Mouse (Mus musculus) forebrain, embryonic 16.5 days (tissue): ENCODE results near the gene Lrrc20. TPM values are rescaled to one million over a fixed set of nuclear protein-coding genes. Genes with fewer than 3 reads are reported as not detected.
"Not testable (repeated sequence)": the region's sequence is repeated elsewhere in the genome, so short reads cannot be mapped to it uniquely, and the experiment has no call there.

Source experiments
- ATAC-seq: fragments of 200-750 bp; cut with Nextera tagmentation; 2 replicates; pipeline ENCODE4 v1.8.0; 2017; ENCODE audit warnings: mild to moderate bottlenecking, moderate library complexity
- H3K27ac ChIP-seq: fragments of 300-500 bp; sonication (generic); 2 replicates; pipeline ENCODE4 v1.5.1; 2014; ENCODE audit warnings: low read length, control low read depth
- H3K27me3 ChIP-seq: fragments of 300-500 bp; sonication (generic); replicated peaks from 2 replicates; pipeline ENCODE4 v1.6.1; 2014; ENCODE audit warnings: low read length; ENCODE audit not compliant: control insufficient read depth, insufficient read depth
- H3K36me3 ChIP-seq: fragments of 300-500 bp; sonication (generic); 2 replicates; pipeline ENCODE4 v1.6.1; 2014; ENCODE audit not compliant: control insufficient read depth, insufficient read depth
- H3K4me1 ChIP-seq: fragments of 300-500 bp; sonication (generic); replicated peaks from 2 replicates; pipeline ENCODE4 v1.6.1; 2014; ENCODE audit warnings: low read length; ENCODE audit not compliant: control insufficient read depth, insufficient read depth
- H3K4me2 ChIP-seq: fragments of 300-500 bp; sonication (generic); 2 replicates; pipeline ENCODE4 v1.6.1; 2014; ENCODE audit warnings: mild to moderate bottlenecking, low read length, control low read depth
- H3K4me3 ChIP-seq: fragments of 300-500 bp; sonication (generic); replicated peaks from 2 replicates; pipeline ENCODE4 v1.5.1; 2014; ENCODE audit warnings: mild to moderate bottlenecking, low read length, control low read depth
- H3K9ac ChIP-seq: fragments of 300-500 bp; sonication (generic); replicated peaks from 2 replicates; pipeline ENCODE4 v1.6.1; 2014; ENCODE audit warnings: low read depth, low read length, control low read depth
- H3K9me3 ChIP-seq: fragments of 300-500 bp; sonication (generic); 2 replicates; pipeline ENCODE4 v1.6.1; 2016; ENCODE audit warnings: low read length; ENCODE audit not compliant: control insufficient read depth
- WGBS: fragments of 180-500 bp; shearing (Covaris S2); extraction: QIAGEN DNeasy Blood & Tissue Kit; methylation state at CpG from one replicate; pipeline ENCODE4 v1.1.7; 2014; 5-methylcytosine and 5-hydroxymethylcytosine counted together
- polyA plus RNA-seq: library from polyadenylated mRNA; unstranded; fragments of >200 nt; fragmentation: Nextera tagmentation; extraction: Ambion mirVana; gene quantifications from 2 replicates; pipeline ENCODE4 v1.2.1, GENCODE M21; 2015

Lrrc20 gene
- polyA plus RNA-seq, 1 experiment from 2014 or later, result 25.7 TPM

DNA sequence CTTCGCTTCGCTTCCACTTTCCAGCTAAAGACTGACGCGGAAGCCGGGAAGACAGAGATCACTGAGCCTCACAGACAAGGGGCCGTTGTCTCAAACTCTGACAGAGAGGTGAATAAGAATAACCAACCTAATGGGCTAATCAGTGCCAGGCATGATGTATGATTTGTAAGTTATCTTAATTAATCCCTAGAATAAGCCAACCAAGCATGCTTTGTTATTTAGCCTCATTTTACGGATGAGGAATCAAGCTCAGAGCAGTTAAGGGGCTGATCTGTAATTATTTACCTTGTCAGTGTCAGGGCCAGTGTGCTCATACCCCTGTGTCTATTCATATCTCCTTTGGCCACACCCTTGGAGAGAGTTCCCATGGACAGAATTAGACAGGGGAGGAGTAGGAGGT lies 138.7 kb downstream of the Lrrc20 start:
- H3K4me3 ChIP-seq, result no peak overlapping the region
- H3K27me3 ChIP-seq, result no peaks in the 10 kb centered on the region
- WGBS, result 50% methylated on average over 7 of the region's 7 CpGs
- H3K27ac ChIP-seq, result no peak overlapping the region
- H3K9me3 ChIP-seq, result no peaks in the 10 kb centered on the region
- H3K9ac ChIP-seq, result no peak overlapping the region
- no peak overlapping the region for H3K4me2 ChIP-seq
- H3K36me3 ChIP-seq, result no peaks in the 10 kb centered on the region
- no peaks in the 10 kb centered on the region for H3K4me1 ChIP-seq
- no peak for ATAC-seq

DNA sequence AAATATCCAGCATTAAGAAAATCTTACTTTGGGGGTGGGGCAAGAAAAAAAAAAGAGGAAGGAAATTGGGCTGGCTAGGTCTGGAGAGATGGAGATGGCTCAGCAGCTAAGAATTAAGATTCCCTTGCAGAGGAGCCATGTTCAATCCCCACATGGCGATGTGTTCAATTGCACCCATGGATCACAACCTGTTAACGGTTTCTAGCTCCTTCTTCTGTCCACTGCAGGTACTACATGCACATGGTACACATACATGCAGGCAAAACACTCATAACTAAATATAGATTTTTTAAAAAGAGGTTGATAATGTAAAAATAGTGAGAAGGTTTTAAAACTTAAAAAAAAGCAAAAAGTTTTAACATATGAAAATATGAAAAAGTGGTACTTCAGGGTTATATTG lies 142.9 kb downstream of the Lrrc20 start:
- no peak for ATAC-seq
- H3K4me3 ChIP-seq, result no peak overlapping the region
- H3K4me2 ChIP-seq, result no peak overlapping the region
- no peaks in the 10 kb centered on the region for H3K36me3 ChIP-seq
- no peak overlapping the region for H3K9ac ChIP-seq
- 82% methylated on average over 2 of the region's 2 CpGs for WGBS
- no peaks in the 10 kb centered on the region for H3K4me1 ChIP-seq
- no peaks in the 10 kb centered on the region for H3K27me3 ChIP-seq
- no peaks in the 10 kb centered on the region for H3K9me3 ChIP-seq
- H3K27ac ChIP-seq, result no peak overlapping the region

DNA sequence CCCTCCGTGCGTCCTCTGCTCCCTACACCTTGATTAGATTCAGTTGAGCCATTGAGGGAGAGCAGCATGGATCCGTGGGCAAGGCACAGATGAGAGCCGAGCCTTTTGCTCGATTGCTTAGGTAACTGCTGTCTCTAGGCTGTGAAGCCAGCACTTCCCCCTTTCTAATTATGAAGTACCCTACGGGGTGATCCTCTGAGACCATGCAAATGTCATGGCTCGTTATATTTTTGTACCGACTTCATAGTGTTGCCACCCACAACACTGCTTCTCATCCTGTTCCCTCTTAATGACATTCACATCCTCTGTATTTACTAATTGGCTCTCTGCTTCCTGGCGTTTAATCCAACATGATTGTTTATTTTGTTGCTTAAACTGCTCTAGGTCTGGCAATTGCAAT lies 146.1 kb downstream of the Lrrc20 start:
- no peak for ATAC-seq
- H3K4me1 ChIP-seq, result peaks cover 11% of the 10 kb centered on the region
- no peaks in the 10 kb centered on the region for H3K36me3 ChIP-seq
- H3K4me2 ChIP-seq, result no peak overlapping the region
- H3K27me3 ChIP-seq, result peaks cover 14% of the 10 kb centered on the region
- H3K9ac ChIP-seq, result no peak overlapping the region
- 19% methylated on average over 9 of the region's 9 CpGs for WGBS
- no peaks in the 10 kb centered on the region for H3K9me3 ChIP-seq
- no peak overlapping the region for H3K27ac ChIP-seq
- H3K4me3 ChIP-seq, result no peak overlapping the region

DNA sequence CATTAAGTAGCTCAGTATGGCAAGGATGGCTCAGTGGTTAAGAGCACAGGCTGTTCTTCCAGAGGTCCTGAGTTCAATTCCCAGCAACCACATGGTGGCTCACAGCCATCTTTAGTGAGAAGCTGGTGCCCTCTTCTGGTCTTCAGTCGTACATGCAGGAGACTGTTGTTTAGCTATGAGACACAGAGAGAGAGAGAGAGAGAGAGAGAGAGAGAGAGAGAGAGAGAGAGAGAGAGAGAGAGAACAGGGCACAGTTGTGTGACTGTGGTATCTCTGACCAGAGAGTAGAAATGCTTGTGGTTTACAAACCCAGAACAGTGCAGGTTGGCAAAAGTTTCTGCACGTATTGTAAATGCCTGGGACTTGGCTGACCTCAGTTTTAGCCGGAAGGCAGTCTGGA lies 148.3 kb downstream of the Lrrc20 start:
- H3K27ac ChIP-seq, H3K4me3 ChIP-seq, H3K9me3 ChIP-seq, H3K9ac ChIP-seq, ATAC-seq, H3K36me3 ChIP-seq, H3K4me2 ChIP-seq: not testable (repeated sequence)
- 77% methylated on average over 3 of the region's 3 CpGs for WGBS
- H3K4me1 ChIP-seq, result peaks cover 11% of the 10 kb centered on the region
- H3K27me3 ChIP-seq, result peaks cover 14% of the 10 kb centered on the region

DNA sequence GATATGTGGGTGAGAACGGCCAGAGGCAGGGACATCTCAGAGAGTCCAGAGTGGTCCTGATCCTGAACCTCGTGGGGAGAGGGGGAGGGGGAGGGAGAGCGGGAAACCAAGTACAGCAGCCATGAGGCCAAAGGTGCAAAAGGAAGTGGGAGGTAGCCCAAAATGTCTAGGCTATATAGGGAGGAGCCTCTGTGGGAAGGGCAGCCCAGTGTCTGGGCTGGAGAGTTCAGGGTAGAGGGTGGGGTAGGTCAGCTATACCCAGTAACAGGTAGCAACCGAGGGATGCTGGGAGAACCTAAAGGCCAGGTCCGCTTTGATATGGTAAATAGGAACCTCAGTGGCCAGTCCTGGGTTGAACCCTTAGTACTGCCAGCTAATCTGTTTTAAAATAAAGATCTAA lies 149.2 kb downstream of the Lrrc20 start:
- Histone ChIP-seq H3K27ac (no peak overlapping the region), H3K4me3 (no peak overlapping the region), H3K9me3 (no peaks in the 10 kb centered on the region), H3K9ac (no peak overlapping the region), H3K36me3 (no peaks in the 10 kb centered on the region), H3K4me1 (peaks cover 11% of the 10 kb centered on the region), H3K27me3 (peaks cover 14% of the 10 kb centered on the region), H3K4me2 (peak overlapping the region; percentile 84; the same call in 1 of the 2 replicates)
- 25% methylated on average over 5 of the region's 5 CpGs for WGBS
- no peak for ATAC-seq

DNA sequence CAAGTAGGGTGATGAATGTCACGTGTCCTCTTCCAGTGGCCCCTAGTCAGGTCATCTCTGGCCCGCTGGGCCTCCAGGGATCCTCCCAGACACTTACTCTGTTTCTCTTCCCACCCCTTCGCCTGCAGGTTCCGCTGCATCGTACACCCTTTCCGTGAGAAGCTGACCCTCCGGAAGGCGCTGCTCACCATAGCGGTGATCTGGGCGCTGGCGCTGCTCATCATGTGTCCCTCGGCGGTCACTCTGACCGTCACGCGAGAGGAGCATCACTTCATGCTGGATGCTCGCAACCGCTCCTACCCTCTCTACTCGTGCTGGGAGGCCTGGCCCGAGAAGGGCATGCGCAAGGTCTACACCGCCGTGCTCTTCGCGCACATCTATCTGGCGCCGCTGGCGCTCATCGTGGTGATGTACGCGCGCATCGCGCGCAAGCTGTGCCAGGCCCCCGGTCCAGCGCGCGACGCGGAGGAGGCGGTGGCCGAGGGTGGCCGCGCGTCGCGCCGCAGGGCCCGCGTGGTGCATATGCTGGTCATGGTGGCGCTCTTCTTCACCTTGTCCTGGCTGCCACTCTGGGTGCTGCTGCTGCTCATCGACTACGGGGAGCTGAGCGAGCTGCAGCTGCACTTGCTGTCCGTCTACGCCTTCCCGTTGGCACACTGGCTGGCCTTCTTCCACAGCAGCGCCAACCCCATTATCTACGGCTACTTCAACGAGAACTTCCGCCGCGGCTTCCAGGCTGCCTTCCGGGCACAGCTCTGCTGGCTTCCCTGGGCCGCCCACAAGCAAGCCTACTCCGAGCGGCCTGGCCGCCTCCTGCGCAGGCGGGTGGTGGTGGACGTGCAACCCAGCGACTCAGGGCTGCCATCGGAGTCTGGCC lies 150.0 kb downstream of the Lrrc20 start:
- no peak overlapping the region for H3K27ac ChIP-seq
- H3K27me3 ChIP-seq, result peaks cover 14% of the 10 kb centered on the region
- H3K4me3 ChIP-seq, result peak overlapping the region; percentile 49
- peak overlapping the region; percentile 58 for H3K9ac ChIP-seq
- 2% methylated on average over 74 of the region's 74 CpGs for WGBS
- peak; percentile 75 for ATAC-seq
- no peaks in the 10 kb centered on the region for H3K36me3 ChIP-seq
- H3K9me3 ChIP-seq, result no peaks in the 10 kb centered on the region
- H3K4me2 ChIP-seq, result peak overlapping the region; percentile 84
- peaks cover 11% of the 10 kb centered on the region for H3K4me1 ChIP-seq

DNA sequence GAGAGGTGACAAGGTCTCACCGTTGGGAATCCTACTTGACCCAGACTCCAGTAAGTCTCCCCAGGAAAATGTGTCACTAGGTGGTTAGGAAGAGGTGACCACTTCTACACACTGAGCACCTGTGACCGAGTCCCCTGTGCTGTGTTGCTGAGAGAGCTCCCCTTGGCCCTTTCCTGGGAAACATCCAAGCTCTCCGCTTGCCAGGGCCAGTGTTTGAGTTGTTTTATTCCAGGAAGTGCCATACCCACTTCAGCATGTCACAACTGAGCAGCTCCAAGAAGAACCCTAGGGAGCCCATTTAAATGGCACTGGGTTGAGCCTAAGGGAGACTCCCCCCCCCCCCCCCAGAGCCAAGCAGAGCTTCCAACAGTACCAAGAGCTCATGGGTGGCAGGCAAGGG lies 150.9 kb downstream of the Lrrc20 start:
- no peak overlapping the region for H3K27ac ChIP-seq
- H3K4me2 ChIP-seq, result no peak overlapping the region
- H3K4me3 ChIP-seq, result no peak overlapping the region
- no peak overlapping the region for H3K9ac ChIP-seq
- peak; percentile 11; the same call in 1 of the 2 replicates for ATAC-seq
- H3K27me3 ChIP-seq, result peaks cover 14% of the 10 kb centered on the region
- 80% methylated on average over 3 of the region's 3 CpGs for WGBS
- no peaks in the 10 kb centered on the region for H3K9me3 ChIP-seq
- H3K36me3 ChIP-seq, result no peaks in the 10 kb centered on the region
- peaks cover 11% of the 10 kb centered on the region for H3K4me1 ChIP-seq

DNA sequence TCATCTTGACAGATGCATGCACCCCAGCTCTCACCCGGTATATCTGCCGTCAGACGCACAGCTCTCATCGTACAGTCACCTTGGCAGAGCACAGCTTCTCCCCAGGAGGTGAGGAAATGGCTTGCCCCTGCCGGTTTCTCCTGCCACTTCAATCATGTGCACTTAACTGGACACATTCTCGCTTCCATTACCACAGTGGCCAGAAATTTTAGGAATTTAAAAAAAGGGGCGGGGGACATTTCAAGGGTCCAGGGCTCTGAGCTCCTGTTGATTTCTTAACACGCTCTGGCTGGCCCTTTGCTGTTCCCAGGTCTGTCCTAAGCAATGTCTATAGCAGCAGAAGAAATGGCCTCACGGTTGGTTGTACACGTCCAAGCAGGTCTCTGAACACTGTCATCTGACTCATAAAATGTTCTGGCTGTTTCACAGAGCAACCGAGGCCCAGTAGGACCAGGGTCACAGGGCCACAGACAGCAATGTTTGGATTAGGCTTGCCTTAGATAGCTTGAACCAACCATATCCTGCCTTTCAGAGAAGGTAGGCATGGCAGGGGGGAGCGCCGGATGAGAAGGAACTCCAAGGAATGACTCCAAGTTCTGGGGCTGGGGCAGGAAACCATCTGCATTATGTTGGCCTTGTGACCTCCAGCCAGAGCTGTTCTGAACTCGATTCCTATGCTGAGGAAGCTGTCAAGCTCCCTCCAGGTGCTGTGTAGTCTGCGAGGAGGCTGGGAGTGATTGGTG lies 151.8 kb downstream of the Lrrc20 start:
- no peak for ATAC-seq
- Histone ChIP-seq H3K4me3 (no peak overlapping the region), H3K9me3 (no peaks in the 10 kb centered on the region), H3K27ac (no peak overlapping the region), H3K36me3 (no peaks in the 10 kb centered on the region), H3K4me1 (peaks cover 11% of the 10 kb centered on the region), H3K4me2 (no peak overlapping the region), H3K9ac (no peak overlapping the region), H3K27me3 (peaks cover 14% of the 10 kb centered on the region)
- WGBS, result 82% methylated on average over 15 of the region's 15 CpGs

DNA sequence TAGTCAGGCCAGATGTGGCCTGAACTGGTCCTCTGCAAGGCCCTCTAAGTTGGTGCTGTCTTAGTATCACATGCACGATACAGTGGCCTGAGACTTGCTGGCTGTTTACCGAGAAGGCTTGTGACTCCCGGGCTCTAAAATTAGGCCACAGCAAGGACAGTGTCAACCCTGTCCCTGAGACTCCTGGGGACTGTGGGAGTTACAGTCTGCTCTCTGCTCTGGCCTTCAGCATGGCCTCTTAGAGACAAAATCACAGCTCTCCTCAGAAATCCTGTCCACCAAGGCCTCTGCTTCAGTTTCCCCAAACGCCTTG lies 152.3 kb downstream of the Lrrc20 start:
- H3K27me3 ChIP-seq, result peaks cover 14% of the 10 kb centered on the region
- H3K9ac ChIP-seq, result no peak overlapping the region
- H3K4me1 ChIP-seq, result peaks cover 11% of the 10 kb centered on the region
- H3K4me3 ChIP-seq, result no peak overlapping the region
- H3K4me2 ChIP-seq, result no peak overlapping the region
- no peak for ATAC-seq
- no peak overlapping the region for H3K27ac ChIP-seq
- no peaks in the 10 kb centered on the region for H3K9me3 ChIP-seq
- 89% methylated on average over 4 of the region's 4 CpGs for WGBS
- no peaks in the 10 kb centered on the region for H3K36me3 ChIP-seq
